Comparison of ENCODE assay signal across 8 mouse cellular contexts in the genomic region with DNA sequence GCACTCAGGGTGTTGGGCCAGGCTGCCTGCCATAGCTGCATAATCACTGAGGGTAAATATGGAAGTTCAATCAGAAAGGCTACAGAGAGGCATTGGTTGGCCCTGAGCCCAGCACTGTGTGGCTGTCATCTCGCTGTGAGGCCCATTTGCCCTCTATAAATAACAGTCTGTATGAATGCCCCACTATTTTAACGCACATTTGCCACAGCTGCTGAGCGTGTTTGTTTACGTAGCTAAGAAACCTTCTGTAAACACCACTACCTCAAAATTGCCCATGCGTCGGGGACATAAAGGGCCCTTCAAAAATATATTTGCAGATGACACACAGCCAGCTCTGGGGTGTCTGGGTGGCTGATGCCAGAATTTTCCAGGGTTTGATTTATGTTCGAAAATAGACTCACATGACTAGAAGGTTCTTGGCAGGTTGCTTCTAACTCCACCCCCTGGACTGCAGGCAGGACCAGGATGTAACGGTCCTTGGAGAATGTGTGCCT.
DNase-seq lines count a peak whose midpoint lies in the region; ATAC-seq and TF ChIP-seq lines count a peak whose summit lies in the region.

No protein-coding gene starts in this region.

- TF ChIP-seq CTCF in brain, embryonic 14.5 days (IDR thresholded peaks at IDR 0.05; ENCODE audit: borderline replicate concordance, extremely low read depth, insufficient read depth, insufficient read length) = no peak

- WGBS in large intestine, adult 2 months = 7% methylated on average over 8 of the region's 8 CpGs

- no peak for TF ChIP-seq POLR2A in brain, embryonic 14.5 days (IDR thresholded peaks at IDR 0.05; ENCODE audit: borderline replicate concordance, extremely low read depth, insufficient read depth, insufficient read length, poor library complexity, severe bottlenecking)

- DNase-seq in frontal cortex, postnatal 10 days (ENCODE audit: low spot score in 2 of 2) = no peak
- peak; percentile 84 for DNase-seq in brain, embryonic 14.5 days (ENCODE audit: low read depth)
- peak; percentile 38 for DNase-seq in gastrocnemius, postnatal 10 days
- peak; percentile 7 for DNase-seq in large intestine, adult 2 months (ENCODE audit: low read depth, low spot score)
- no peak for DNase-seq in T-cell, adult 2 months (ENCODE audit: low spot score)
- no peak for DNase-seq in kidney, postnatal 4 days

- ATAC-seq in frontal cortex, adult (ENCODE audit: low TSS enrichment) = peak; percentile 24
- no peak for ATAC-seq in CD4-positive, CD25-positive, alpha-beta regulatory T cell, adult 4 months

Comparison
In these comparisons a context has a peak if more than half of its experiments do, and no peak if none do; other contexts are left out.
1. DNase-seq: peak in brain, embryonic 14.5 days (single experiment), gastrocnemius, postnatal 10 days (single experiment) and large intestine, adult 2 months (single experiment); none in frontal cortex, postnatal 10 days (0 of 2), T-cell, adult 2 months (single experiment) and kidney, postnatal 4 days (0 of 2).